Mouse (Mus musculus): ENCODE data around the gene Rasgrf1. TPM values are rescaled to one million over a fixed set of nuclear protein-coding genes. Genes with fewer than 3 reads are reported as not detected.

Rasgrf1 gene
- 0.78 and 1.2 TPM in 2 replicates for polyA plus RNA-seq (2014; fragmentation: Nextera tagmentation; extraction: Ambion mirVana)

GRCm38 (mm10) chr9:89909131-89910010 lies at the start of gene Rasgrf1:
Gene Rasgrf1 (plus strand): TSS chr9:89909908.
- Histone ChIP-seq H3K4me2 (ENCODE audit: low read depth, low read length) (peak within 1 kb of the TSS; percentile 91), H3K4me3 (ENCODE audit: low read depth, low read length) (peak within 1 kb of the TSS; percentile 55), H3K27me3 (replicated peaks; ENCODE audit: control insufficient read depth, insufficient read depth, low read length) (peaks cover 88% of the 10 kb centered on the region), H3K36me3 (ENCODE audit: control insufficient read depth, insufficient read depth, low read length) (no peaks in the 10 kb centered on the region), H3K9ac (ENCODE audit: low read depth, low read length) (peak within 1 kb of the TSS; percentile 49), H3K4me1 (ENCODE audit: control insufficient read depth, insufficient read depth, low read length) (peaks cover 17% of the 10 kb centered on the region), H3K9me3 (ENCODE audit: control insufficient read depth, low read length) (no peaks in the 10 kb centered on the region), H3K27ac (replicated peaks; ENCODE audit: low read depth, low read length) (no peak within 1 kb of the TSS)
- 1% methylated on average over 40 of the region's 64 CpGs for WGBS
- ATAC-seq (ENCODE audit: low read depth) (peak; percentile 82), DNase-seq (ENCODE audit: low spot score) (peak; percentile 75)

GRCm38 (mm10) chr9:89860145-89860544 lies 49.6 kb upstream of the Rasgrf1 start:
- Histone ChIP-seq H3K27me3 (replicated peaks; ENCODE audit: control insufficient read depth, insufficient read depth, low read length) (no peaks in the 10 kb centered on the region), H3K36me3 (ENCODE audit: control insufficient read depth, insufficient read depth, low read length) (no peaks in the 10 kb centered on the region), H3K9me3 (ENCODE audit: control insufficient read depth, low read length) (no peaks in the 10 kb centered on the region), H3K4me1 (ENCODE audit: control insufficient read depth, insufficient read depth, low read length) (no peaks in the 10 kb centered on the region), H3K9ac (ENCODE audit: low read depth, low read length) (no peak overlapping the region), H3K4me2 (ENCODE audit: low read depth, low read length) (no peak overlapping the region), H3K27ac (replicated peaks; ENCODE audit: low read depth, low read length) (no peak overlapping the region), H3K4me3 (ENCODE audit: low read depth, low read length) (no peak overlapping the region)
- no peak for DNase-seq (ENCODE audit: low spot score)
- WGBS, result 74% methylated on average over 11 of the region's 11 CpGs
- no peak for ATAC-seq (ENCODE audit: low read depth)

- no peak overlapping the region for H3K4me2 ChIP-seq (ENCODE audit: low read depth, low read length)
- no peak for ATAC-seq (ENCODE audit: low read depth)
- no peaks in the 10 kb centered on the region for H3K27me3 ChIP-seq (replicated peaks; ENCODE audit: control insufficient read depth, insufficient read depth, low read length)
- WGBS, result 69% methylated on average over 6 of the region's 6 CpGs
- DNase-seq (ENCODE audit: low spot score), result no peak
- no peaks in the 10 kb centered on the region for H3K4me1 ChIP-seq (ENCODE audit: control insufficient read depth, insufficient read depth, low read length)
- no peak overlapping the region for H3K9ac ChIP-seq (ENCODE audit: low read depth, low read length)
- H3K36me3 ChIP-seq (ENCODE audit: control insufficient read depth, insufficient read depth, low read length), result no peaks in the 10 kb centered on the region
- no peak overlapping the region for H3K4me3 ChIP-seq (ENCODE audit: low read depth, low read length)
- no peaks in the 10 kb centered on the region for H3K9me3 ChIP-seq (ENCODE audit: control insufficient read depth, low read length)
- H3K27ac ChIP-seq (replicated peaks; ENCODE audit: low read depth, low read length), result no peak overlapping the region
These were observed 49.1 kb upstream of the Rasgrf1 start for GRCm38 (mm10) chr9:89860584-89860983.

- ATAC-seq (ENCODE audit: low read depth) (no peak), DNase-seq (ENCODE audit: low spot score) (no peak)
- no peak overlapping the region for H3K27ac ChIP-seq (replicated peaks; ENCODE audit: low read depth, low read length)
- no peak overlapping the region for H3K9ac ChIP-seq (ENCODE audit: low read depth, low read length)
- H3K27me3 ChIP-seq (replicated peaks; ENCODE audit: control insufficient read depth, insufficient read depth, low read length), result peaks cover 45% of the 10 kb centered on the region
- no peaks in the 10 kb centered on the region for H3K36me3 ChIP-seq (ENCODE audit: control insufficient read depth, insufficient read depth, low read length)
- H3K9me3 ChIP-seq (ENCODE audit: control insufficient read depth, low read length), result no peaks in the 10 kb centered on the region
- H3K4me1 ChIP-seq (ENCODE audit: control insufficient read depth, insufficient read depth, low read length), result no peaks in the 10 kb centered on the region
- H3K4me2 ChIP-seq (ENCODE audit: low read depth, low read length), result no peak overlapping the region
- H3K4me3 ChIP-seq (ENCODE audit: low read depth, low read length), result no peak overlapping the region
- WGBS, result 39% methylated on average over 4 of the region's 4 CpGs
These were observed 42.6 kb upstream of the Rasgrf1 start for GRCm38 (mm10) chr9:89867141-89867540.

GRCm38 (mm10) chr9:89868093-89868729 lies 41.5 kb upstream of the Rasgrf1 start:
- ATAC-seq (ENCODE audit: low read depth), result 0 out of 2 replicates have a peak, but pooled peaks have one; percentile 44

GRCm38 (mm10) chr9:89869594-89869993 lies 40.1 kb upstream of the Rasgrf1 start:
- ATAC-seq (ENCODE audit: low read depth) (no peak), DNase-seq (ENCODE audit: low spot score) (no peak)
- Histone ChIP-seq H3K9me3 (ENCODE audit: control insufficient read depth, low read length) (no peaks in the 10 kb centered on the region), H3K4me2 (ENCODE audit: low read depth, low read length) (no peak overlapping the region), H3K27ac (replicated peaks; ENCODE audit: low read depth, low read length) (no peak overlapping the region), H3K4me1 (ENCODE audit: control insufficient read depth, insufficient read depth, low read length) (no peaks in the 10 kb centered on the region), H3K27me3 (replicated peaks; ENCODE audit: control insufficient read depth, insufficient read depth, low read length) (peaks cover 68% of the 10 kb centered on the region), H3K36me3 (ENCODE audit: control insufficient read depth, insufficient read depth, low read length) (no peaks in the 10 kb centered on the region), H3K4me3 (ENCODE audit: low read depth, low read length) (no peak overlapping the region), H3K9ac (ENCODE audit: low read depth, low read length) (no peak overlapping the region)
- 11% methylated on average over 2 of the region's 2 CpGs for WGBS

More at GRCm38 (mm10) chr9:89868093-89868729, 41.5 kb upstream of the Rasgrf1 start:
- Histone ChIP-seq H3K36me3 (ENCODE audit: control insufficient read depth, insufficient read depth, low read length) (no peaks in the 10 kb centered on the region), H3K27ac (replicated peaks; ENCODE audit: low read depth, low read length) (no peak overlapping the region), H3K4me1 (ENCODE audit: control insufficient read depth, insufficient read depth, low read length) (no peaks in the 10 kb centered on the region), H3K4me3 (ENCODE audit: low read depth, low read length) (no peak overlapping the region), H3K27me3 (replicated peaks; ENCODE audit: control insufficient read depth, insufficient read depth, low read length) (peaks cover 55% of the 10 kb centered on the region), H3K9ac (ENCODE audit: low read depth, low read length) (no peak overlapping the region), H3K4me2 (ENCODE audit: low read depth, low read length) (peak overlapping the region; percentile 37), H3K9me3 (ENCODE audit: control insufficient read depth, low read length) (no peaks in the 10 kb centered on the region)
- 3% methylated on average over 16 of the region's 16 CpGs for WGBS
- DNase-seq (ENCODE audit: low spot score), result peak; percentile 6

GRCm38 (mm10) chr9:89870531-89871150 lies 39.1 kb upstream of the Rasgrf1 start:
- H3K27me3 ChIP-seq (replicated peaks; ENCODE audit: control insufficient read depth, insufficient read depth, low read length), result peaks cover 78% of the 10 kb centered on the region

GRCm38 (mm10) chr9:89872137-89872536 lies 37.6 kb upstream of the Rasgrf1 start:
- no peak for ATAC-seq (ENCODE audit: low read depth)
- Histone ChIP-seq H3K27ac (replicated peaks; ENCODE audit: low read depth, low read length) (no peak overlapping the region), H3K9ac (ENCODE audit: low read depth, low read length) (no peak overlapping the region), H3K4me1 (ENCODE audit: control insufficient read depth, insufficient read depth, low read length) (no peaks in the 10 kb centered on the region), H3K4me3 (ENCODE audit: low read depth, low read length) (no peak overlapping the region), H3K9me3 (ENCODE audit: control insufficient read depth, low read length) (0 out of 2 replicates have a peak, but pooled peaks cover 3% of the 10 kb centered on the region), H3K36me3 (ENCODE audit: control insufficient read depth, insufficient read depth, low read length) (no peaks in the 10 kb centered on the region), H3K27me3 (replicated peaks; ENCODE audit: control insufficient read depth, insufficient read depth, low read length) (peaks cover 76% of the 10 kb centered on the region), H3K4me2 (ENCODE audit: low read depth, low read length) (no peak overlapping the region)
- no peak for DNase-seq (ENCODE audit: low spot score)
- 66% methylated on average over 6 of the region's 6 CpGs for WGBS

More at GRCm38 (mm10) chr9:89870531-89871150, 39.1 kb upstream of the Rasgrf1 start:
- 8% methylated on average over 8 of the region's 8 CpGs for WGBS
- ATAC-seq (ENCODE audit: low read depth) (no peak), DNase-seq (ENCODE audit: low spot score) (peak; percentile 10)
- Histone ChIP-seq H3K9ac (ENCODE audit: low read depth, low read length) (no peak overlapping the region), H3K27ac (replicated peaks; ENCODE audit: low read depth, low read length) (no peak overlapping the region), H3K36me3 (ENCODE audit: control insufficient read depth, insufficient read depth, low read length) (no peaks in the 10 kb centered on the region), H3K9me3 (ENCODE audit: control insufficient read depth, low read length) (no peaks in the 10 kb centered on the region), H3K4me1 (ENCODE audit: control insufficient read depth, insufficient read depth, low read length) (no peaks in the 10 kb centered on the region), H3K4me2 (ENCODE audit: low read depth, low read length) (no peak overlapping the region), H3K4me3 (ENCODE audit: low read depth, low read length) (no peak overlapping the region)

All from embryonic facial prominence, embryonic 14.5 days (tissue).